Mouse (Mus musculus) limb, embryonic 11.5 days (tissue): ENCODE results near the gene Fbrsl1. TPM values are rescaled to one million over a fixed set of nuclear protein-coding genes. Genes with fewer than 3 reads are reported as not detected.

Experiments
- ATAC-seq: fragments of 200-750 bp; cut with Nextera tagmentation; 2 replicates; pipeline ENCODE4 v1.8.0; 2017; ENCODE audit warnings: low read depth; ENCODE audit not compliant: insufficient number of reproducible peaks, low FRiP score, low TSS enrichment
- DNase-seq: peaks from one replicate; pipeline ENCODE4 v3.0.0-alpha.2; 2015; ENCODE audit warnings: low spot score
- H3K27ac ChIP-seq: fragments of 300-500 bp; sonication (generic); replicated peaks from 2 replicates; pipeline ENCODE4 v1.5.1; 2014; ENCODE audit warnings: low read depth, mild to moderate bottlenecking, low read length
- H3K27me3 ChIP-seq: fragments of 300-500 bp; sonication (generic); 2 replicates; pipeline ENCODE4 v1.6.1; 2014; ENCODE audit warnings: mild to moderate bottlenecking, low read length, mixed read lengths; ENCODE audit not compliant: control insufficient read depth, insufficient read depth
- H3K36me3 ChIP-seq: fragments of 300-500 bp; sonication (generic); 2 replicates; pipeline ENCODE4 v1.6.1; 2014; ENCODE audit warnings: mild to moderate bottlenecking, low read length, moderate library complexity, mixed read lengths; ENCODE audit not compliant: control insufficient read depth, insufficient read depth
- H3K4me1 ChIP-seq: fragments of 300-500 bp; sonication (generic); 2 replicates; pipeline ENCODE4 v1.6.1; 2014; ENCODE audit warnings: low read length, mixed read lengths; ENCODE audit not compliant: control insufficient read depth, insufficient read depth
- H3K4me2 ChIP-seq: fragments of 300-500 bp; sonication (generic); 2 replicates; pipeline ENCODE4 v1.6.1; 2014; ENCODE audit warnings: low read depth, mild to moderate bottlenecking, moderate library complexity; ENCODE audit not compliant: severe bottlenecking
- H3K4me3 ChIP-seq: fragments of 300-500 bp; sonication (generic); 2 replicates; pipeline ENCODE4 v1.5.1; 2014; ENCODE audit warnings: low read depth, low read length
- H3K9ac ChIP-seq: fragments of 300-500 bp; sonication (generic); 2 replicates; pipeline ENCODE4 v1.6.1; 2014; ENCODE audit warnings: mild to moderate bottlenecking, low read length
- H3K9me3 ChIP-seq: fragments of 300-500 bp; sonication (generic); 2 replicates; pipeline ENCODE4 v1.6.1; 2016; ENCODE audit warnings: low read length; ENCODE audit not compliant: control insufficient read depth
- WGBS: fragments of 180-500 bp; shearing (Covaris S2); extraction: QIAGEN DNeasy Blood & Tissue Kit; methylation state at CpG from one replicate; pipeline ENCODE4 v1.1.7; 2014; 5-methylcytosine and 5-hydroxymethylcytosine counted together
- polyA plus RNA-seq: library from polyadenylated mRNA; unstranded; fragments of >200 nt; fragmentation: Nextera tagmentation; extraction: Ambion mirVana; gene quantifications from 2 replicates; pipeline ENCODE4 v1.2.1, GENCODE M21; 2014

The Fbrsl1 gene
- 23.3 and 23.9 TPM in 2 replicates for polyA plus RNA-seq

DNA sequence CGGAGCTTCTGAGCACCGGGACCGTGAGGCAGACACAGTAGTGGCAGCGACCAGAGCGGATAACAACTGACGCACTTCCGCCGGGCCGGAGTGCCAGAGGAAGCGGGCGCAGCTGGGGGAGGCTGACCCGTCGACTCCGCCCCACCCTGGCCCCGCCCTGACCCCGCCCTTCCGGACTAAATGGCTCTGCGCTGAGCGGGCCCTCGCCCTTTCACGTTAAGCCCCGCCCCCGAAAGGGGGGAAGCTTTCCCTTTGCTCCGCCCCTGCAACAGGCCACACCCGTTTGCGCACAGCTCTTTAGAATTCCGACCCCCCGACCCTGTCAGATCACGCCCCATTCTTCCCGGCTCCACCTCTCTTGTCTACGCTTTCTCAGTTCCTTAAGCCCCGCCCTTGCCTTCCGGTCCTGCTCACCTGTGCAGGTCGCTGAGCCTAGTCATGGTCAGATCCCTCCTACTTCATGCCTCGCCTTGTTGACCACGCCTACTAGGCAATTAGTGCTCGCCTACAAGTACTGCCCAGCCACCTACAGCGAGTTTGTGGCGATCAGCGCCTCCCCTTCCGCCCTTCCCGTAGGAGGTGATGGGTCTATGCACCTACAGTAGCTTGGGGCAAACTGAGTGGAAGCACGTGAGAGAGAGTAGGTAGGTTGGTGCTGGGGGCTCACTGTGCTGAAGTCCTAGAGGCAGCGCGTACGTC is at the start of gene Fbrsl1:
Fbrsl1 (minus strand) TSS at position 68 of the 699 bp plus-strand sequence.
- Histone ChIP-seq H3K9me3 (no peaks in the 10 kb centered on the region), H3K4me2 (peak within 1 kb of the TSS; percentile 94), H3K9ac (peak within 1 kb of the TSS; percentile 84), H3K4me3 (peak within 1 kb of the TSS; percentile 89), H3K27me3 (no peaks in the 10 kb centered on the region), H3K36me3 (no peaks in the 10 kb centered on the region), H3K4me1 (peaks cover 8% of the 10 kb centered on the region; the same call in 1 of the 2 replicates), H3K27ac (0 out of 2 replicates have a peak within 1 kb of the TSS, but pooled peaks have one; percentile 42)
- ATAC-seq (peak; percentile 95), DNase-seq (peak; percentile 96)
- WGBS, result under 1% methylated on average over 40 of the region's 46 CpGs

DNA sequence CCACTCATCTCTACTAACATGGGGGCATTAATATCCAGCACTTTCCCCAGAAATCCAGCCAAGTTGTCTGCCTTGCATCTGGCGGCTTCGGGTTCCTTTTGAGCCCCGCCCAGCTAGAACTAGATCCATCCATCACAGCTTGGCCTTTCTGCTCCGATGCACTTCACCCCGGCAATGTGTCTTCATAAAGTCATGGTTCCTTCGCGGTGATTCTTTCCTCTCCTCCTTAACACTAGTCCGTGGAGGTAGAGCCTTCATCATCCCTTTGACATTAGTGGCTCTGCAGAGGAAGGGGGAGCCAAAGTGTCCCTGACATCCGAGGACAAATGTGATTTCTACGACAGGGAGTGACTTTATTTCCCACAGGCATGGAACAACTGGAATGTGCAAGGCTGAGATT is 49.8 kb upstream of the Fbrsl1 start:
- WGBS, result 43% methylated on average over 10 of the region's 10 CpGs
- no peak overlapping the region for H3K4me2 ChIP-seq
- H3K9ac ChIP-seq, result no peak overlapping the region

DNA sequence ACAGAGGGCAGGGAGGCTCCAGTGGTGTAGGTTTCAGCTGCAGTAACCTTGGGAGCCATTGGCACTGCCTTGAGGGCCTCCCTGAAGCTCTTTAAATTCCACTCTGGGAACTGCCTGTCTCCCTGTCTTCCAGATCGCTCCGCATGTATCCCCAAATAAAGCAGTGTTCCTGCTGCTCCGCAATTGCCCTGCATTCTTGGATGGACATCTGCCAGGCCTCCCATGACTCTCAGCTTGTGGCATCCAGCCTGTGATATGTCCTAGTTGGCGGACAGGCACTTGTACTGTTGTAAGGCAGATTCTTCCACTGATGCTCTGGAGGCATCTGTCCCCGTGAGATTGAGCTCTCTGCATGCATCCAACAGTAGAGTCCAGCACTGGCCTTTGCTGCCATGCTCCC is 49.3 kb upstream of the Fbrsl1 start:
- no peaks in the 10 kb centered on the region for H3K9me3 ChIP-seq
- DNase-seq, result no peak
- H3K27ac ChIP-seq, result no peak overlapping the region
- H3K4me3 ChIP-seq, result no peak overlapping the region
- no peaks in the 10 kb centered on the region for H3K27me3 ChIP-seq
- H3K4me2 ChIP-seq, result no peak overlapping the region
- WGBS, result 83% methylated on average over 5 of the region's 5 CpGs
- no peaks in the 10 kb centered on the region for H3K36me3 ChIP-seq
- ATAC-seq, result no peak
- no peaks in the 10 kb centered on the region for H3K4me1 ChIP-seq
- no peak overlapping the region for H3K9ac ChIP-seq

More for the DNA sequence above, 49.8 kb upstream of the Fbrsl1 start:
- Histone ChIP-seq H3K4me1 (no peaks in the 10 kb centered on the region), H3K4me3 (no peak overlapping the region), H3K27me3 (no peaks in the 10 kb centered on the region), H3K27ac (no peak overlapping the region), H3K9me3 (no peaks in the 10 kb centered on the region), H3K36me3 (no peaks in the 10 kb centered on the region)
- DNase-seq (no peak), ATAC-seq (no peak)

DNA sequence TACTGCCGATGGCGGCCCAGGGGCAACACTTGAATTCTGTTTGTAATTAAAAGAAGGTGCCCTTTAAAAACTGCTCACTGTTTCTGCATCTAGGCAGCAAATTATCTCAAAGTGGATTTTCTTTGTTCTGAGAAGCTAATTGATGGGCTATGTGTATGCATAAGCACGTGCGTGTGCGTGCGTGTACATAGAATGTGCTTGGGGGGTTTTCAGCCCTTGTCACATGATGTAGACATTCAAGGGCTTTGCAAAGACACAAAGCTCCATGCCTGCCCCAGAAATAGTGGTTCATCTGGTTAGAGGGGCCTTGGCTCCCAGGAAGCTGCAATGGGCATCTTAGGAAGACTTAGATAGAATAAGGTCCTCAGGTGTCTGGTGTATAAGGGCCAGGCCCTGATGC is 46.7 kb upstream of the Fbrsl1 start:
- H3K27me3 ChIP-seq, result no peaks in the 10 kb centered on the region
- H3K27ac ChIP-seq, result no peak overlapping the region
- WGBS, result 64% methylated on average over 6 of the region's 6 CpGs

DNA sequence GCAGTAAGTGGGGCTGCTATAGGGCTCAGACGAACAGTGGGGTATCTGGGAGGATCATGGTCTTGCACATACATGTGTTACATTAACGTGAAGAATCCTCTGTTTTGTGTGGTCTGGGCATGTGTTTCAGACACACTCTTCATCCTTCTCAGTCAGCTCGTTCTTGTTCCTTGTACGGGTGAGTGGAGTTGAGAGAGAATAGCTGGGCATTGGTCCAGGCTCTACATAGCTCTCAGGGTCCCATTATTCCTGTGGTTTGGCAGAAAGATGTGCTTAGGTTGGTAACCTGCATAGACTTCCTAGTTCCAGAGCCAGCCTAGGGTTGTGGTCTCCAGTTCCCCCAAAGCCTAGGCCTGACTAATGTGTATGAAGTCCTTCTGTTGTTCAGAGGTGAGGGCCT is 46.1 kb upstream of the Fbrsl1 start:
- ATAC-seq (no peak), DNase-seq (no peak)
- H3K36me3 ChIP-seq, result no peaks in the 10 kb centered on the region
- no peaks in the 10 kb centered on the region for H3K9me3 ChIP-seq
- H3K27me3 ChIP-seq, result no peaks in the 10 kb centered on the region
- no peak overlapping the region for H3K4me2 ChIP-seq
- WGBS, result 79% methylated on average over 4 of the region's 4 CpGs
- no peaks in the 10 kb centered on the region for H3K4me1 ChIP-seq
- no peak overlapping the region for H3K4me3 ChIP-seq
- H3K9ac ChIP-seq, result no peak overlapping the region
- no peak overlapping the region for H3K27ac ChIP-seq

More for the DNA sequence above, 46.7 kb upstream of the Fbrsl1 start:
- no peaks in the 10 kb centered on the region for H3K4me1 ChIP-seq
- H3K36me3 ChIP-seq, result no peaks in the 10 kb centered on the region
- H3K9me3 ChIP-seq, result no peaks in the 10 kb centered on the region
- DNase-seq, result no peak
- no peak overlapping the region for H3K9ac ChIP-seq
- no peak overlapping the region for H3K4me2 ChIP-seq
- no peak overlapping the region for H3K4me3 ChIP-seq
- no peak for ATAC-seq

DNA sequence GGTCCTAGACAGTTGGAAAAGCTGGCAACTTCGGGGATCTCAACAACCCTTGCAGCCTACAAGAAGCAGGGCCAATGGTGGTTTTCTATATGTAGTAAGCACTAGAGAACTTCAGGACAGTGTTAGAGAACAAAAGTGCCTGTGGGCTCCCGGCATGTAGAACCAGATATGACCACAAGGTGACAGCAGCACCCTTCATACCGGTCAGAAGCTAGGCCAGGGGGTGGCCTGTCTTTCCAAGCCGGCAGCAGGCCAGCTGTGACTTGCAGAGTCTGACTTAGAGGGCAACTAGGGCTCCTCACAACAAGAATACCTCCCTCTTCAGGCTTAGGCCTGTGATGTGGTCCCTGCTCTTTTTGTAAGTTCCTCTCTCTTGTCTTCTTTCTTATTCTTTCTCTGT is 45.5 kb upstream of the Fbrsl1 start:
- Histone ChIP-seq H3K4me3 (no peak overlapping the region), H3K4me1 (no peaks in the 10 kb centered on the region), H3K27me3 (no peaks in the 10 kb centered on the region), H3K4me2 (no peak overlapping the region), H3K9ac (no peak overlapping the region), H3K36me3 (no peaks in the 10 kb centered on the region), H3K27ac (no peak overlapping the region), H3K9me3 (no peaks in the 10 kb centered on the region)
- WGBS, result 3% methylated on average over 4 of the region's 4 CpGs
- DNase-seq, result peak; percentile 86
- peak; percentile 65; the same call in 1 of the 2 replicates for ATAC-seq

DNA sequence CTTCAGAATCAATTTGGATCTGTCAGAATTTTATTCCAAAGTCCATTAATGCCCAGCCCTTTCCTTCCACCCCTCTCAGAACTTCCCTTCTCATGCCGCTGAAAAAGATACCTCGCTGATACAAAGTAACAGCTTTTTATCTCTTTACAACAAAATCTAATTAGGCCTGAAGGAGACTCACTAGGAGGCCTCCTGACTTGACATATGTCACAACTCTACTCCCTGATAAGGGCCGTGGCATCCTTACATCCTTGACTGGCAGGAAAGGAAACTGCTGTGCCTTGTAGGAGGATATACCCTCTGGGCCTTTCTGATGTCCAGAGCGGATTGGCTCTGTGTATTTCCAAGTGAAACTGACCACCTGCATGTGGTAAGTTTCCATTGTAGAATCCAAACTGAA is 41.3 kb upstream of the Fbrsl1 start:
- no peaks in the 10 kb centered on the region for H3K4me1 ChIP-seq
- no peak for DNase-seq
- H3K4me2 ChIP-seq, result no peak overlapping the region
- no peaks in the 10 kb centered on the region for H3K36me3 ChIP-seq
- ATAC-seq, result no peak
- WGBS, result 58% methylated on average over 4 of the region's 4 CpGs
- no peak overlapping the region for H3K4me3 ChIP-seq
- H3K27me3 ChIP-seq, result no peaks in the 10 kb centered on the region
- no peaks in the 10 kb centered on the region for H3K9me3 ChIP-seq
- H3K27ac ChIP-seq, result no peak overlapping the region
- H3K9ac ChIP-seq, result no peak overlapping the region

DNA sequence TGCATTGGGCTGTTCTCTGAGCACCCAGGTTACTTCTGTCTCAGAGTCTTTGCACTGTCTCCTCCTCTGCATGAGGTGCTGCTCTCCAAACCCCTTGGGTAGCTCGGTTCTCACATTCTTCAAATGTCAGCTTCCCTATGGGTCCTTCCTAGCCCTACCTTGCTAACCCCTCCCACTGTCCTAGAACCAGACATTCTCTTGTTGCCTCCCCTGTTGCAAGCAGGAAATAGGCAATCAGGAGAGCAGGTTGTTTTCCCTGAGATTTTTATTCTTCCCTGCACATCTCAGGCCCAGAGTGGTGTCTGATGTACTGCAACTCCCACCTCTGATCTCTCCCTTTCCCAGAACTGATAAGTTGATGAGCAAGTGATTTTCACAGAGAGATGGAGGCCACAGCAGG is 39.6 kb upstream of the Fbrsl1 start:
- no peak overlapping the region for H3K9ac ChIP-seq
- no peak overlapping the region for H3K4me3 ChIP-seq
- WGBS, result 48% methylated on average over 1 of the region's 1 CpGs
- DNase-seq (no peak), ATAC-seq (no peak)
- no peaks in the 10 kb centered on the region for H3K9me3 ChIP-seq
- no peak overlapping the region for H3K27ac ChIP-seq
- H3K4me2 ChIP-seq, result no peak overlapping the region
- no peaks in the 10 kb centered on the region for H3K27me3 ChIP-seq
- no peaks in the 10 kb centered on the region for H3K4me1 ChIP-seq
- H3K36me3 ChIP-seq, result no peaks in the 10 kb centered on the region
